Mouse (Mus musculus) heart, adult 2 months (tissue): ENCODE measurements around the gene Dthd1. TPM values are rescaled to one million over a fixed set of nuclear protein-coding genes. Genes with fewer than 3 reads are reported as not detected.

ENCODE experiments used
- DNase-seq, 2 experiments: peaks; one replicate each; pipeline ENCODE4 v3.0.0; 2021
- H3K27ac ChIP-seq: fragments of 200-600 bp; 2 replicates; pipeline ENCODE4 v1.8.1; 2022
- H3K27me3 ChIP-seq: fragments of 200-500 bp; 2 replicates; pipeline ENCODE4 v1.6.1; 2012; ENCODE audit warnings: mild to moderate bottlenecking, low read length, inconsistent platforms, mixed read lengths; ENCODE audit not compliant: control insufficient read depth, insufficient read depth
- H3K36me3 ChIP-seq: fragments of 200-500 bp; 2 replicates; pipeline ENCODE4 v1.6.1; 2012; ENCODE audit warnings: low read length, inconsistent platforms; ENCODE audit not compliant: control insufficient read depth, insufficient read depth
- H3K4me1 ChIP-seq: fragments of 200-500 bp; 2 replicates; pipeline ENCODE4 v1.6.1; 2011; ENCODE audit warnings: low read length; ENCODE audit not compliant: control insufficient read depth, insufficient read depth
- H3K4me3 ChIP-seq: fragments of 200-600 bp; 2 replicates; pipeline ENCODE4 v1.8.1; 2022
- H3K79me2 ChIP-seq: fragments of 200-500 bp; replicated peaks from 2 replicates; pipeline ENCODE4 v1.6.1; 2012; ENCODE audit warnings: mild to moderate bottlenecking, inconsistent platforms, low read length, moderate library complexity, mixed read lengths; ENCODE audit not compliant: control insufficient read depth, insufficient read depth
- H3K9ac ChIP-seq: fragments of 200-500 bp; 2 replicates; pipeline ENCODE4 v1.6.1; 2012; ENCODE audit warnings: low read depth, mild to moderate bottlenecking, control low read depth, inconsistent platforms, low read length, mixed read lengths
- CTCF ChIP-seq: fragments of 200-600 bp; IDR thresholded peaks from 2 replicates; pipeline ENCODE4 v1.8.1; 2022; ENCODE audit warnings: antibody characterized with exemption, mild to moderate bottlenecking, moderate library complexity
- EP300 ChIP-seq: fragments of 200-500 bp; IDR thresholded peaks from 2 replicates; pipeline ENCODE4 v1.6.1; 2011; ENCODE audit warnings: low read depth, low read length, control low read depth; ENCODE audit not compliant: insufficient read depth
- POLR2A ChIP-seq: fragments of 200-500 bp; IDR thresholded peaks from 2 replicates; pipeline ENCODE4 v1.6.1; 2011; ENCODE audit warnings: mild to moderate bottlenecking, low read depth, low read length, control low read depth; ENCODE audit not compliant: insufficient read depth
- WGBS: fragments of 180-500 bp; shearing (Covaris S2); methylation state at CpG from one replicate; pipeline ENCODE4 v1.1.7; 2018; 5-methylcytosine and 5-hydroxymethylcytosine counted together
- intact Hi-C: fragments of 180-260 bp; cut with DNase I; formaldehyde crosslinking; loops from one replicate; pipeline ENCODE4 v1.15.1; 2025
- polyA plus RNA-seq: library from polyadenylated mRNA; depleted of rRNA; stranded (reverse); fragments of >200 nt; gene quantifications from 2 replicates; pipeline ENCODE4 v1.2.3, GENCODE M21; 2012
- total RNA-seq, 2 experiments: library from RNA; stranded (reverse); gene quantifications; 2 replicates each; pipeline ENCODE4 v1.2.3; 2021

The Dthd1 gene
- total and polyA plus RNA-seq, 3 experiments: not detected

GRCm38 (mm10) chr5:62777804-62778203, 35.8 kb upstream of the Dthd1 start:
- H3K9ac ChIP-seq: no peak overlapping the region
- TF ChIP-seq POLR2A (no peak), CTCF (no peak), EP300 (no peak)
- H3K27ac ChIP-seq: no peak overlapping the region
- H3K27me3 ChIP-seq: no peaks in the 10 kb centered on the region
- WGBS: 82% methylated on average over 8 of the region's 8 CpGs
- intact Hi-C loops: no loop called here
- H3K36me3 ChIP-seq: no peaks in the 10 kb centered on the region
- no peaks in the 10 kb centered on the region for H3K4me1 ChIP-seq
- H3K79me2 ChIP-seq: no peaks in the 10 kb centered on the region
- H3K4me3 ChIP-seq: no peak overlapping the region
- DNase-seq: no peak

GRCm38 (mm10) chr5:62778682-62779081, 34.9 kb upstream of the Dthd1 start:
- no peaks in the 10 kb centered on the region for H3K79me2 ChIP-seq
- no peak for TF ChIP-seq CTCF
- no peak for TF ChIP-seq POLR2A
- TF ChIP-seq EP300: no peak
- no peaks in the 10 kb centered on the region for H3K4me1 ChIP-seq
- no peak overlapping the region for H3K9ac ChIP-seq
- no peaks in the 10 kb centered on the region for H3K27me3 ChIP-seq
- DNase-seq: no peak
- H3K27ac ChIP-seq: no peak overlapping the region
- no peak overlapping the region for H3K4me3 ChIP-seq
- WGBS: 56% methylated on average over 5 of the region's 5 CpGs
- H3K36me3 ChIP-seq: no peaks in the 10 kb centered on the region
- intact Hi-C loops: no loop called here

GRCm38 (mm10) chr5:62786809-62787208, 26.8 kb upstream of the Dthd1 start:
- 87% methylated on average over 3 of the region's 3 CpGs for WGBS
- no peak overlapping the region for H3K4me3 ChIP-seq
- TF ChIP-seq POLR2A (no peak), EP300 (no peak), CTCF (no peak)

GRCm38 (mm10) chr5:62790921-62791564, 22.6 kb upstream of the Dthd1 start:
- WGBS: 84% methylated on average over 5 of the region's 5 CpGs
- no peak for DNase-seq
- intact Hi-C loops: no loop called here
- no peaks in the 10 kb centered on the region for H3K4me1 ChIP-seq
- H3K27me3 ChIP-seq: no peaks in the 10 kb centered on the region
- no peak overlapping the region for H3K4me3 ChIP-seq
- no peak overlapping the region for H3K27ac ChIP-seq
- H3K9ac ChIP-seq: no peak overlapping the region
- H3K79me2 ChIP-seq: no peaks in the 10 kb centered on the region
- H3K36me3 ChIP-seq: no peaks in the 10 kb centered on the region
- TF ChIP-seq EP300 (no peak), POLR2A (no peak), CTCF (no peak)

More at GRCm38 (mm10) chr5:62786809-62787208, 26.8 kb upstream of the Dthd1 start:
- Histone ChIP-seq H3K79me2 (no peaks in the 10 kb centered on the region), H3K9ac (no peak overlapping the region), H3K27me3 (no peaks in the 10 kb centered on the region), H3K36me3 (no peaks in the 10 kb centered on the region), H3K27ac (no peak overlapping the region), H3K4me1 (no peaks in the 10 kb centered on the region)
- DNase-seq: no peak
- intact Hi-C loops: no loop called here

- no peaks in the 10 kb centered on the region for H3K4me1 ChIP-seq
- no peaks in the 10 kb centered on the region for H3K79me2 ChIP-seq
- H3K9ac ChIP-seq: no peak overlapping the region
- no peaks in the 10 kb centered on the region for H3K36me3 ChIP-seq
- H3K27me3 ChIP-seq: no peaks in the 10 kb centered on the region
- H3K27ac ChIP-seq: no peak overlapping the region
- TF ChIP-seq CTCF: no peak
- WGBS: 78% methylated on average over 1 of the region's 1 CpGs
- DNase-seq: no peak
- H3K4me3 ChIP-seq: no peak overlapping the region
- intact Hi-C loops: no loop called here
Observed at GRCm38 (mm10) chr5:62792776-62793175, 20.8 kb upstream of the Dthd1 start.

- Histone ChIP-seq H3K36me3 (no peaks in the 10 kb centered on the region), H3K4me1 (no peaks in the 10 kb centered on the region), H3K27ac (no peak overlapping the region), H3K79me2 (no peaks in the 10 kb centered on the region), H3K9ac (no peak overlapping the region), H3K27me3 (no peaks in the 10 kb centered on the region), H3K4me3 (no peak overlapping the region)
- no peak for DNase-seq
- WGBS: 64% methylated on average over 1 of the region's 1 CpGs
- intact Hi-C loops: no loop called here
- no peak for TF ChIP-seq POLR2A
- TF ChIP-seq EP300: no peak
- no peak for TF ChIP-seq CTCF
Observed at GRCm38 (mm10) chr5:62814072-62814414, 420 bp downstream of the Dthd1 start.
